Mouse (Mus musculus): ENCODE measurements at regions not wholly inside any gene's neighbourhood (a gene's known extent, or its start where the extent isn't known, plus 50 kb on each side); places are given as distances from the start of the nearest gene placed in this dataset.
A peak's percentile ranks its signal among the peaks of the same experiment; 100 is the strongest.

GRCm38 (mm10) chr14:46017286-46017685, 359.3 kb upstream of the Ddhd1 start:
- no peak for ATAC-seq
- H3K4me1 ChIP-seq (replicated peaks; ENCODE audit: control insufficient read depth, insufficient read depth, low read length): peaks cover 16% of the 10 kb centered on the region
- H3K4me3 ChIP-seq (ENCODE audit: low read depth, low read length): no peak overlapping the region
- no peaks in the 10 kb centered on the region for H3K36me3 ChIP-seq (ENCODE audit: control insufficient read depth, insufficient read depth)
- 0 out of 2 replicates have a peak overlapping the region, but pooled peaks have one; percentile 37 for H3K27ac ChIP-seq (ENCODE audit: low read depth, low read length)
- 21% methylated on average over 3 of the region's 3 CpGs for WGBS
- no peak overlapping the region for H3K4me2 ChIP-seq (replicated peaks; ENCODE audit: low read depth)
- no peaks in the 10 kb centered on the region for H3K9me3 ChIP-seq (ENCODE audit: control insufficient read depth)
- no peak for TF ChIP-seq CTCF (IDR thresholded peaks at IDR 0.05; ENCODE audit: low read depth)
- H3K27me3 ChIP-seq (replicated peaks; ENCODE audit: control insufficient read depth, insufficient read depth, low read length): no peaks in the 10 kb centered on the region
- no peak overlapping the region for H3K9ac ChIP-seq (ENCODE audit: low read depth, low read length)

- ATAC-seq: no peak
- WGBS: 68% methylated on average over 6 of the region's 6 CpGs
- H3K27ac ChIP-seq (ENCODE audit: low read depth, low read length): peak overlapping the region; percentile 37; the same call in 1 of the 2 replicates
- no peak overlapping the region for H3K4me2 ChIP-seq (replicated peaks; ENCODE audit: low read depth)
- H3K4me3 ChIP-seq (ENCODE audit: low read depth, low read length): no peak overlapping the region
- no peak for TF ChIP-seq CTCF (IDR thresholded peaks at IDR 0.05; ENCODE audit: low read depth)
- H3K9ac ChIP-seq (ENCODE audit: low read depth, low read length): no peak overlapping the region
- H3K4me1 ChIP-seq (replicated peaks; ENCODE audit: control insufficient read depth, insufficient read depth, low read length): peaks cover 16% of the 10 kb centered on the region
- H3K9me3 ChIP-seq (ENCODE audit: control insufficient read depth): no peaks in the 10 kb centered on the region
- no peaks in the 10 kb centered on the region for H3K27me3 ChIP-seq (replicated peaks; ENCODE audit: control insufficient read depth, insufficient read depth, low read length)
- no peaks in the 10 kb centered on the region for H3K36me3 ChIP-seq (ENCODE audit: control insufficient read depth, insufficient read depth)
These were observed 360.0 kb upstream of the Ddhd1 start for GRCm38 (mm10) chr14:46017976-46018375.

- no peak overlapping the region for H3K9ac ChIP-seq (ENCODE audit: low read depth, low read length)
- H3K27ac ChIP-seq (ENCODE audit: low read depth, low read length): no peak overlapping the region
- no peak for ATAC-seq
- no peak overlapping the region for H3K4me2 ChIP-seq (replicated peaks; ENCODE audit: low read depth)
- no peak overlapping the region for H3K4me3 ChIP-seq (ENCODE audit: low read depth, low read length)
- TF ChIP-seq CTCF (IDR thresholded peaks at IDR 0.05; ENCODE audit: low read depth): no peak
- H3K9me3 ChIP-seq (ENCODE audit: control insufficient read depth): no peaks in the 10 kb centered on the region
- WGBS: 55% methylated on average over 14 of the region's 14 CpGs
- H3K27me3 ChIP-seq (replicated peaks; ENCODE audit: control insufficient read depth, insufficient read depth, low read length): no peaks in the 10 kb centered on the region
- H3K36me3 ChIP-seq (ENCODE audit: control insufficient read depth, insufficient read depth): no peaks in the 10 kb centered on the region
- H3K4me1 ChIP-seq (replicated peaks; ENCODE audit: control insufficient read depth, insufficient read depth, low read length): peaks cover 16% of the 10 kb centered on the region
These were observed 359.8 kb upstream of the Gm15217 start for GRCm38 (mm10) chr14:46019240-46020025.

- Histone ChIP-seq H3K9me3 (ENCODE audit: control insufficient read depth) (no peaks in the 10 kb centered on the region), H3K4me2 (replicated peaks; ENCODE audit: low read depth) (no peak overlapping the region), H3K9ac (ENCODE audit: low read depth, low read length) (no peak overlapping the region), H3K36me3 (ENCODE audit: control insufficient read depth, insufficient read depth) (no peaks in the 10 kb centered on the region), H3K4me3 (ENCODE audit: low read depth, low read length) (no peak overlapping the region), H3K27me3 (replicated peaks; ENCODE audit: control insufficient read depth, insufficient read depth, low read length) (no peaks in the 10 kb centered on the region), H3K4me1 (replicated peaks; ENCODE audit: control insufficient read depth, insufficient read depth, low read length) (no peaks in the 10 kb centered on the region), H3K27ac (ENCODE audit: low read depth, low read length) (no peak overlapping the region)
- TF ChIP-seq CTCF (IDR thresholded peaks at IDR 0.05; ENCODE audit: low read depth): no peak
- no peak for ATAC-seq
- 86% methylated on average over 8 of the region's 8 CpGs for WGBS
These were observed 344.9 kb upstream of the Gm15217 start for GRCm38 (mm10) chr14:46034301-46034700.

GRCm38 (mm10) chr14:46060622-46061381, 318.4 kb upstream of the Gm15217 start:
- Histone ChIP-seq H3K4me1 (replicated peaks; ENCODE audit: control insufficient read depth, insufficient read depth, low read length) (no peaks in the 10 kb centered on the region), H3K27ac (ENCODE audit: low read depth, low read length) (no peak overlapping the region), H3K36me3 (ENCODE audit: control insufficient read depth, insufficient read depth) (no peaks in the 10 kb centered on the region), H3K27me3 (replicated peaks; ENCODE audit: control insufficient read depth, insufficient read depth, low read length) (no peaks in the 10 kb centered on the region), H3K9ac (ENCODE audit: low read depth, low read length) (no peak overlapping the region), H3K4me2 (replicated peaks; ENCODE audit: low read depth) (peak overlapping the region; percentile 55), H3K4me3 (ENCODE audit: low read depth, low read length) (peak overlapping the region; percentile 7; the same call in 1 of the 2 replicates), H3K9me3 (ENCODE audit: control insufficient read depth) (no peaks in the 10 kb centered on the region)
- ATAC-seq: peak; percentile 45; the same call in 1 of the 2 replicates
- no peak for TF ChIP-seq CTCF (IDR thresholded peaks at IDR 0.05; ENCODE audit: low read depth)
- WGBS: 9% methylated on average over 14 of the region's 14 CpGs

GRCm38 (mm10) chr14:46067102-46067801, 312.0 kb upstream of the Gm15217 start:
- Histone ChIP-seq H3K27me3 (replicated peaks; ENCODE audit: control insufficient read depth, insufficient read depth, low read length) (no peaks in the 10 kb centered on the region), H3K9me3 (ENCODE audit: control insufficient read depth) (no peaks in the 10 kb centered on the region), H3K4me1 (replicated peaks; ENCODE audit: control insufficient read depth, insufficient read depth, low read length) (no peaks in the 10 kb centered on the region), H3K4me2 (replicated peaks; ENCODE audit: low read depth) (no peak overlapping the region), H3K36me3 (ENCODE audit: control insufficient read depth, insufficient read depth) (no peaks in the 10 kb centered on the region), H3K9ac (ENCODE audit: low read depth, low read length) (no peak overlapping the region), H3K27ac (ENCODE audit: low read depth, low read length) (no peak overlapping the region), H3K4me3 (ENCODE audit: low read depth, low read length) (no peak overlapping the region)
- TF ChIP-seq CTCF (IDR thresholded peaks at IDR 0.05; ENCODE audit: low read depth): no peak
- WGBS: 82% methylated on average over 5 of the region's 5 CpGs
- ATAC-seq: no peak

Data from intestine, postnatal 0 days (tissue).